Mouse (Mus musculus) heart, embryonic 15.5 days (tissue): ENCODE results near the gene Lnpep. TPM values are rescaled to one million over a fixed set of nuclear protein-coding genes. Genes with fewer than 3 reads are reported as not detected.

Experiments used
- ATAC-seq: fragments of 200-750 bp; cut with Nextera tagmentation; replicated peaks from 2 replicates; pipeline ENCODE4 v1.8.0; 2017; ENCODE audit warnings: low read depth, moderate TSS enrichment; ENCODE audit not compliant: insufficient number of reproducible peaks, insufficient read depth, low FRiP score
- H3K27ac ChIP-seq: fragments of 300-500 bp; sonication (generic); 2 replicates; pipeline ENCODE4 v1.5.1; 2015; ENCODE audit warnings: mild to moderate bottlenecking, inconsistent platforms
- H3K27me3 ChIP-seq: fragments of 300-500 bp; sonication (generic); 2 replicates; pipeline ENCODE4 v1.6.1; 2015; ENCODE audit warnings: inconsistent platforms
- H3K36me3 ChIP-seq: fragments of 300-500 bp; sonication (generic); 2 replicates; pipeline ENCODE4 v1.6.1; 2015; ENCODE audit warnings: mild to moderate bottlenecking, inconsistent platforms
- H3K4me1 ChIP-seq: fragments of 300-500 bp; sonication (generic); replicated peaks from 2 replicates; pipeline ENCODE4 v1.6.1; 2015; ENCODE audit warnings: inconsistent platforms
- H3K4me2 ChIP-seq: fragments of 300-500 bp; sonication (generic); 2 replicates; pipeline ENCODE4 v1.6.1; 2015; ENCODE audit warnings: inconsistent platforms, mild to moderate bottlenecking, moderate library complexity
- H3K4me3 ChIP-seq: fragments of 300-500 bp; sonication (generic); 2 replicates; pipeline ENCODE4 v1.5.1; 2015; ENCODE audit warnings: mild to moderate bottlenecking, inconsistent platforms
- H3K9ac ChIP-seq: fragments of 300-500 bp; sonication (generic); 2 replicates; pipeline ENCODE4 v1.6.1; 2015; ENCODE audit warnings: mild to moderate bottlenecking, inconsistent platforms
- H3K9me3 ChIP-seq: fragments of 300-500 bp; sonication (generic); replicated peaks from 2 replicates; pipeline ENCODE4 v1.6.1; 2016; ENCODE audit warnings: inconsistent platforms
- WGBS: fragments of 180-500 bp; shearing (Covaris S2); methylation state at CpG from one replicate; pipeline ENCODE4 v1.1.7; 2015; ENCODE audit warnings: mixed read lengths; 5-methylcytosine and 5-hydroxymethylcytosine counted together
- polyA plus RNA-seq: library from polyadenylated mRNA; unstranded; fragments of >200 nt; fragmentation: Nextera tagmentation; extraction: Ambion mirVana; gene quantifications from 2 replicates; pipeline ENCODE4 v1.2.1, GENCODE M21; 2015

Lnpep gene
- polyA plus RNA-seq, 1 experiment from 2014 or later = 12.3 TPM

- 80% methylated on average over 8 of the region's 8 CpGs for WGBS
- Histone ChIP-seq H3K4me1 (no peaks in the 10 kb centered on the region), H3K9ac (no peak overlapping the region), H3K27me3 (no peaks in the 10 kb centered on the region), H3K36me3 (no peaks in the 10 kb centered on the region), H3K27ac (no peak overlapping the region), H3K4me2 (no peak overlapping the region), H3K9me3 (no peaks in the 10 kb centered on the region), H3K4me3 (no peak overlapping the region)
- no peak for ATAC-seq
These were observed 132.7 kb downstream of the Lnpep start for GRCm38 (mm10) chr17:17492116-17492515.

- H3K9me3 ChIP-seq = no peaks in the 10 kb centered on the region
- H3K4me3 ChIP-seq = no peak overlapping the region
- no peaks in the 10 kb centered on the region for H3K27me3 ChIP-seq
- no peak for ATAC-seq
- H3K4me2 ChIP-seq = no peak overlapping the region
- no peaks in the 10 kb centered on the region for H3K36me3 ChIP-seq
- 59% methylated on average over 7 of the region's 7 CpGs for WGBS
- no peak overlapping the region for H3K9ac ChIP-seq
- no peaks in the 10 kb centered on the region for H3K4me1 ChIP-seq
- no peak overlapping the region for H3K27ac ChIP-seq
These were observed 133.2 kb downstream of the Lnpep start for GRCm38 (mm10) chr17:17491622-17492001.

GRCm38 (mm10) chr17:17490820-17491621, 133.8 kb downstream of the Lnpep start:
- Histone ChIP-seq H3K9ac (no peak overlapping the region), H3K36me3 (no peaks in the 10 kb centered on the region), H3K4me3 (no peak overlapping the region), H3K9me3 (no peaks in the 10 kb centered on the region), H3K4me1 (no peaks in the 10 kb centered on the region), H3K4me2 (no peak overlapping the region), H3K27ac (no peak overlapping the region), H3K27me3 (no peaks in the 10 kb centered on the region)
- 41% methylated on average over 12 of the region's 15 CpGs for WGBS
- ATAC-seq = no peak

- H3K4me1 ChIP-seq = no peaks in the 10 kb centered on the region
- no peak overlapping the region for H3K27ac ChIP-seq
- no peak overlapping the region for H3K4me3 ChIP-seq
- no peak overlapping the region for H3K4me2 ChIP-seq
- H3K27me3 ChIP-seq = no peaks in the 10 kb centered on the region
- ATAC-seq = no peak
- H3K36me3 ChIP-seq = no peaks in the 10 kb centered on the region
- WGBS = 58% methylated on average over 2 of the region's 2 CpGs
- H3K9me3 ChIP-seq = no peaks in the 10 kb centered on the region
- H3K9ac ChIP-seq = no peak overlapping the region
These were observed 139.1 kb downstream of the Lnpep start for GRCm38 (mm10) chr17:17485789-17486188.

Other genes starting within 250 kb of the Lnpep start
- 3.2 and 3.3 TPM in 2 replicates for gene Lix1, start 222.4 kb downstream of the Lnpep start, polyA plus RNA-seq
- gene Vmn2r90, start 78.7 kb upstream of the Lnpep start, polyA plus RNA-seq = not detected in 2 replicates
- gene Spaca6, start 202.1 kb upstream of the Lnpep start, polyA plus RNA-seq = 17.2 and 23.1 TPM in 2 replicates
- 0.66 and 0.79 TPM in 2 replicates for gene Has1, start 230.2 kb upstream of the Lnpep start, polyA plus RNA-seq